Mouse (Mus musculus): ENCODE data around the gene Enpp1. TPM values are rescaled to one million over a fixed set of nuclear protein-coding genes. Genes with fewer than 3 reads are reported as not detected.

Enpp1 gene
- polyA plus RNA-seq (2014; fragmentation: Nextera tagmentation; extraction: Ambion mirVana) = 0.68 and 1.4 TPM in 2 replicates

DNA sequence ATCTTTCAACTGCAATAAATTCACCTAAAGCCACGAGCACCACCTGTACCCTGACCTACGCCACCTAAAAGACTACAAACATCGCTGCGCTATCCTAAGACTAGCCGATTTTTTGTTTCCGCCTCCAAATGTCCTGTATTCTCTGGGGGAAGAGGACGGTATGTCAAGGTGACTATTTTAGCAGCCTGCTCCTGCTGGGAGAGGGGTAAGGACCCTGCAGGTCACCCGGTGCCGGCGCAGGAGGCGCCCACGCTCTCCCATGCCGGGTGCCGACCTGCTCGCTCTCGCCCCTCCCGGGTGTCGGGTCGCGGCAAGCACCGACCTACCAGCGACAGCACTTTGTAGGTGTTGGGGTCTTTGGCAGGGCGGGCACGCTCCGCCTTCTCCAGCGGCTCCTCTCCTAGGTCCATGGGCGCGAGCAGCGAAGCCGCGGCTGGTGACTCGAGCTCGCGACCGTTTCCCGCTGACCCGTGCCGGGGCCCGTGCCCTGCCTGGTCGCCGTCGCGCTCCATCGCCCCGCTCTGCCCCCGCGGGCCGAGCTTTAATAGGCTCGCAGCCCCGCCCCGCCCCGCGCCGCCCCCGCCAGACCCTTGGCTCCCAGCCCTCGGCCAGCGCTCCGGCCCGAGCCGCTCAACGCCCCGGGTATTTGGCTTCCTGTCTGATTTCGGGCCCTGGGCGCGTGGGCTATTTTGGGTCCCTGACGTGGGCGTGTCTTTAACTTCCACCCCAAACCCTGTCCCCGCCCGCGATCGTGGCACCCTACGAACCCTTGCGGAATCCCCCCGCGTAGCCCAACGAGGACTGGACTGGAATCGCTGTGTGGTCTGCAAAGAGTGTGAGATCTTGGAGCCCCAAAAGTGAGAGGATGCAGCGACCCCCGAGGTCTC, at the start of gene Enpp1:
Gene Enpp1, minus strand, starts transcription at position 680 of the 887 bp plus-strand sequence.
- H3K27me3 ChIP-seq (ENCODE audit: control insufficient read depth, insufficient read depth, low read length) = peaks cover 3% of the 10 kb centered on the region; the same call in 1 of the 2 replicates
- peak within 1 kb of the TSS; percentile 98 for H3K4me2 ChIP-seq (ENCODE audit: low read depth, low read length)
- H3K9me3 ChIP-seq (replicated peaks; ENCODE audit: control insufficient read depth, low read length) = no peaks in the 10 kb centered on the region
- H3K27ac ChIP-seq (replicated peaks; ENCODE audit: low read depth, low read length) = no peak within 1 kb of the TSS
- no peaks in the 10 kb centered on the region for H3K4me1 ChIP-seq (ENCODE audit: control insufficient read depth, insufficient read depth, low read length)
- under 1% methylated on average over 62 of the region's 79 CpGs for WGBS
- no peaks in the 10 kb centered on the region for H3K36me3 ChIP-seq (replicated peaks; ENCODE audit: control insufficient read depth, insufficient read depth, low read depth, low read length)
- H3K4me3 ChIP-seq (ENCODE audit: low read depth, low read length) = peak within 1 kb of the TSS; percentile 63
- H3K9ac ChIP-seq (replicated peaks; ENCODE audit: low read length) = peak within 1 kb of the TSS; percentile 41
- ATAC-seq (replicated peaks; ENCODE audit: insufficient number of reproducible peaks, low FRiP score, low TSS enrichment, low read depth) (peak; percentile 79), DNase-seq (ENCODE audit: low spot score) (peak; percentile 43)

DNA sequence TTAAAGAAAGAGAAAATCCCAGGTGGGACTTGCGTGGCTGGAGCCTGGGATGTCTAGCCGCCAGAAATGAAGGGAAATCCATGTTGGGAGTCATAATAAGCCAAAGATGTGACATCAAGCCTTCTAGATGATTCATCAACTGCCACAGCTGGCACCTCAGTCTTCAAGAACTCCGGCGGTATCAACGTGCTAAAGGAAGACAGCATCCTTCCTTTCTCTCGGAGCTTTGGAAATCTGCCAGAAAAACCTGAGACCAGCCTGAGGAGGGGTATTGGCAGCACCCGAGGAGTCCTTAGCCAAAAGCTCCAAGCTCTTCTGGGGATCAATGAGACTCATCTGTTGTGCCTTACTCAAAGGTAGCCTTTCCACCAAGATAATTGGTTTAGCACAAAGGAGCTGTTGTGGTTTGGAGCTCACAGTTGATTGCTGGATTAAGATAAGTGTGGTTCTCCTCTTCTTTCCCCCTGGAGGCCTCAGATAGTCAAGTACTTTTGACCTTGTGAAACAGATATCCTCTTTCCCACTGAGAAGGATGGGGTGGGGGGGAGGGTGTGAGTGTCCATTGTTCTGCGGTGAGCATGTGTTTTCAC, 46.5 kb upstream of the Enpp1 start:
- 45% methylated on average over 8 of the region's 8 CpGs for WGBS

DNA sequence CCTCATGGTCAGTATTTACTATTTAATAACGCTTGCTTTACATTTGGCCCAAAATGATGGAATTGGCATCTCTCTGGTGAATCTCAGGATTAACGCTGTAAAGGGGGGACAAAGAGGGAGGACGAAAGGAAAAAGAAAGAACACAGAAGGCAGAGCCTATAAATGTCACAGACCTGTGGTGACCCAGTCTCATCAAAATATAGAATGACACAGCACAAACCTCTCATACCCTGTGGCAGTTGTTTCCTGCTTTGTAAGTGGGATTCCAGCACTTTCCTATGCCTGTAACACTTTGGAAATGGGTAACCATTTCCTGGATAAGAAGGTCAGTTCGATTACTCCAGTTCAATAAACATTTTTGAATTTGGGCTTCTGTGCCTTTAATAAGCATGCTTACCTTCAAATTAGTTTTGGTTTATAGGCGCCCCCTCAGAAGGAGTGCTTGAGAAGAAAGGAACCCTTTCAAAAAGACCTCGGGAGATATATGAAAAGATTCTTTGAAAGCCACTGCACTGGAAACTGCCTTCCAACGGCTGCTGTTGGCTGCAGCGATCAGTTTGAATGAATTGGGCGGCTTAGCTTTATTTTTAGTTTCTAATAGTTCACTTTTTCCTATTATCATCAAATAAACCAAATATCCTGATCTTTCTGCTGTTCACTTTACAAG, 43.0 kb upstream of the Enpp1 start:
- Histone ChIP-seq H3K4me2 (ENCODE audit: low read depth, low read length) (no peak overlapping the region), H3K4me3 (ENCODE audit: low read depth, low read length) (no peak overlapping the region), H3K36me3 (replicated peaks; ENCODE audit: control insufficient read depth, insufficient read depth, low read depth, low read length) (no peaks in the 10 kb centered on the region), H3K4me1 (ENCODE audit: control insufficient read depth, insufficient read depth, low read length) (no peaks in the 10 kb centered on the region; the same call in 1 of the 2 replicates), H3K9ac (replicated peaks; ENCODE audit: low read length) (no peak overlapping the region), H3K9me3 (replicated peaks; ENCODE audit: control insufficient read depth, low read length) (no peaks in the 10 kb centered on the region), H3K27ac (replicated peaks; ENCODE audit: low read depth, low read length) (no peak overlapping the region), H3K27me3 (ENCODE audit: control insufficient read depth, insufficient read depth, low read length) (no peaks in the 10 kb centered on the region)
- ATAC-seq (replicated peaks; ENCODE audit: insufficient number of reproducible peaks, low FRiP score, low TSS enrichment, low read depth) (no peak), DNase-seq (ENCODE audit: low spot score) (peak; percentile 4)
- 47% methylated on average over 9 of the region's 9 CpGs for WGBS

More for the DNA sequence above, 46.5 kb upstream of the Enpp1 start:
- H3K27ac ChIP-seq (replicated peaks; ENCODE audit: low read depth, low read length) = no peak overlapping the region
- H3K4me1 ChIP-seq (ENCODE audit: control insufficient read depth, insufficient read depth, low read length) = no peaks in the 10 kb centered on the region; the same call in 1 of the 2 replicates
- no peaks in the 10 kb centered on the region for H3K27me3 ChIP-seq (ENCODE audit: control insufficient read depth, insufficient read depth, low read length)
- H3K36me3 ChIP-seq (replicated peaks; ENCODE audit: control insufficient read depth, insufficient read depth, low read depth, low read length) = no peaks in the 10 kb centered on the region
- ATAC-seq (replicated peaks; ENCODE audit: insufficient number of reproducible peaks, low FRiP score, low TSS enrichment, low read depth) (no peak), DNase-seq (ENCODE audit: low spot score) (no peak)
- no peak overlapping the region for H3K4me2 ChIP-seq (ENCODE audit: low read depth, low read length)
- no peak overlapping the region for H3K4me3 ChIP-seq (ENCODE audit: low read depth, low read length)
- no peaks in the 10 kb centered on the region for H3K9me3 ChIP-seq (replicated peaks; ENCODE audit: control insufficient read depth, low read length)
- no peak overlapping the region for H3K9ac ChIP-seq (replicated peaks; ENCODE audit: low read length)

DNA sequence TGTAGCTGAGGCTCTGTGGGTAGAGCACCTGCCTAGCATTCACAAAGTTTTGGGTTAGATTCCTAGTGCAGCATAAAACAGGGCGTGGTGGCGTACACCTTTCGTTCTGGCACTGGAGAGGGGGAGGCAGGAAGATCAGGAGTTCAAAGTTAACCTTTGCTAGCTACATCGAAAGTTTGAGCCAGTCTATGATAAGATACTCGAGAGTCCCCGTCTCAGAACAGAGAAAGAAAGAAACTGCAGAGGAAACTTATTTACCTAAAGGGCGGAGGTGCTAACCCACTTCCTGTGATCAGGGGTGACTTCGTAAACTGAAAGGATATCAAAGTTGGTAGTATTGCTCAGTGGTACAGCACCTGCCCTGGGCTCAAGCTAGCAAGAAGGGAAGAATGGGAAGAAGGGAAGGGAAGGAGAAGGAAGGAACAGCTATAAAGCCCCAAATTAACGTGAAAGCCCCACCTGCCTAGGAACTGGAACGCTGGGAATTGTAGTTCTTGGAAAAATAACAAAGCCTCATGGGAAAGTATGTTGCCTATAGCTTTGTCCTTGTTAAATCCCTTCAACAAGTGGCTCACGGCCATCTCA, 42.4 kb upstream of the Enpp1 start:
- DNase-seq (ENCODE audit: low spot score) (peak; percentile 35), ATAC-seq (replicated peaks; ENCODE audit: insufficient number of reproducible peaks, low FRiP score, low TSS enrichment, low read depth) (no peak)

DNA sequence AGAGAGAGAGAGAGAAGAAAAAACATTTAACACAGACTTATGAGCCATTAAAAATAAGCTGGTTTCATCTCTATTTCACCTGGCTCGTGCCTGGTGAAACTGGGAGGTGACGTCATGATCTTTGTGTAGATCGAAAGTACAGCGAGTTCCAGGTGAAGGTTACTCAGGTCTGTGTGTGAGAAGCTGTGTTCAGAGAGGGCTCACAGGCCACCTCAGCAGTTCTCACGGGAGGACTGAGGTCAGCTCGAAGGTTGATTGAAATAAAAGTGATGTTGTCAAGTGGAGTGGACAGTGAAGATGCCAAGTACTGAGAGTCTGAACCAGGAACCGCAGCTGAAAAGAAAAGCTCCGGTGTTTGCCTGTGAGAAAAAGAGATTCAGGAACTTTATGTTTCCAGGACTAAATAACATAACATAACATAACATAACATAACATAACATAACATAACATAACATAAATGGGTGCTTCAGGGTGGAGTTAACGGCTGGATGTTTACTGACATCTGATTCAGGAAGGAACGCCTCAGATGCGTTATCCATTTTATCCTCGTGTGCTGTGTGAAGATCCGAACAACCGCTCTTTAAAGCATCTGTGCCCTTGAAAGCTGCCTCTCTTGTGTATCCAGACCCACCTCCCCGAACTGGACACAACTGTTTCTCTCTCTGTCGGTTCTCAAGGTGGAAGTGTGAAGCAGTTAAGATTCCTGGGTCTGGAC, 41.7 kb upstream of the Enpp1 start:
- Histone ChIP-seq H3K9ac (replicated peaks; ENCODE audit: low read length) (no peak overlapping the region), H3K27me3 (ENCODE audit: control insufficient read depth, insufficient read depth, low read length) (no peaks in the 10 kb centered on the region), H3K27ac (replicated peaks; ENCODE audit: low read depth, low read length) (no peak overlapping the region), H3K4me1 (ENCODE audit: control insufficient read depth, insufficient read depth, low read length) (no peaks in the 10 kb centered on the region; the same call in 1 of the 2 replicates), H3K36me3 (replicated peaks; ENCODE audit: control insufficient read depth, insufficient read depth, low read depth, low read length) (no peaks in the 10 kb centered on the region), H3K4me3 (ENCODE audit: low read depth, low read length) (no peak overlapping the region; the same call in 1 of the 2 replicates), H3K9me3 (replicated peaks; ENCODE audit: control insufficient read depth, low read length) (no peaks in the 10 kb centered on the region), H3K4me2 (ENCODE audit: low read depth, low read length) (peak overlapping the region; percentile 1; the same call in 1 of the 2 replicates)
- WGBS = 73% methylated on average over 16 of the region's 16 CpGs
- ATAC-seq (replicated peaks; ENCODE audit: insufficient number of reproducible peaks, low FRiP score, low TSS enrichment, low read depth) (no peak), DNase-seq (ENCODE audit: low spot score) (no peak)

More for the DNA sequence above, 42.4 kb upstream of the Enpp1 start:
- Histone ChIP-seq H3K27ac (replicated peaks; ENCODE audit: low read depth, low read length) (no peak overlapping the region), H3K9me3 (replicated peaks; ENCODE audit: control insufficient read depth, low read length) (no peaks in the 10 kb centered on the region), H3K27me3 (ENCODE audit: control insufficient read depth, insufficient read depth, low read length) (no peaks in the 10 kb centered on the region), H3K4me1 (ENCODE audit: control insufficient read depth, insufficient read depth, low read length) (no peaks in the 10 kb centered on the region; the same call in 1 of the 2 replicates), H3K4me3 (ENCODE audit: low read depth, low read length) (peak overlapping the region; percentile 21; the same call in 1 of the 2 replicates), H3K4me2 (ENCODE audit: low read depth, low read length) (peak overlapping the region; percentile 1; the same call in 1 of the 2 replicates), H3K36me3 (replicated peaks; ENCODE audit: control insufficient read depth, insufficient read depth, low read depth, low read length) (no peaks in the 10 kb centered on the region), H3K9ac (replicated peaks; ENCODE audit: low read length) (no peak overlapping the region)
- 51% methylated on average over 11 of the region's 11 CpGs for whole genome bisulfite sequencing

DNA sequence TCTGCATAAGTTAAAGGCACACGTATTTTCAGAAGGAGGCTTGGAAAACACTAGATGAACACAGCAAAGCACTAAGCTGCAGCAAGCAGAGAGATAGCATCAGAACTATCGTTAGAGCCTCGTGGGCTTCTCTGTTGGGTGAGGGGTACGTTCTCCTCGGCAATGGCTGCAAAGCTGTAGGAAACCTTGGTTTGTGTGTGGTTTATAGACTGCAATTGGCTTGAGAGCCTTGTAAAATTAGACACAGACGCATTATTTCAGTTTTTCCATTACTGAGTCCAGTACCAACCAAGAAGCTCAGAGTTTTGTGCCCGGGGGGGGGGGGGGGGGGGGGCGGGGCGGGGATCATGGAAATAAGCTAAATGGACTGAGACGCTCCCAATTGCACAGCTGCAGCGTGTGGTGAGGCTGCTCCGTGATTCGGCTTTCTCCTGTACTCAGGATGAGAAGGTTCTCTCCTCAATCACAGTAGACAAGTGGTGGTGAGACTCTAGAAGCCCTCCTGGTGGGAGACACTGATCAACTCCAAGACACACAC, 31.1 kb upstream of the Enpp1 start:
- no peaks in the 10 kb centered on the region for H3K27me3 ChIP-seq (ENCODE audit: control insufficient read depth, insufficient read depth, low read length)

More for the DNA sequence above, 31.1 kb upstream of the Enpp1 start:
- H3K36me3 ChIP-seq (replicated peaks; ENCODE audit: control insufficient read depth, insufficient read depth, low read depth, low read length) = no peaks in the 10 kb centered on the region
- ATAC-seq (replicated peaks; ENCODE audit: insufficient number of reproducible peaks, low FRiP score, low TSS enrichment, low read depth) = no peak
- no peak overlapping the region for H3K9ac ChIP-seq (replicated peaks; ENCODE audit: low read length)
- H3K4me1 ChIP-seq (ENCODE audit: control insufficient read depth, insufficient read depth, low read length) = no peaks in the 10 kb centered on the region
- no peak overlapping the region for H3K27ac ChIP-seq (replicated peaks; ENCODE audit: low read depth, low read length)
- no peak for DNase-seq (ENCODE audit: low spot score)
- H3K4me3 ChIP-seq (ENCODE audit: low read depth, low read length) = no peak overlapping the region
- no peak overlapping the region for H3K4me2 ChIP-seq (ENCODE audit: low read depth, low read length)
- no peaks in the 10 kb centered on the region for H3K9me3 ChIP-seq (replicated peaks; ENCODE audit: control insufficient read depth, low read length)
- WGBS = 81% methylated on average over 12 of the region's 13 CpGs

Data from embryonic facial prominence, embryonic 11.5 days (tissue).